Mouse (Mus musculus): ENCODE data around the gene Olfr945. TPM values are rescaled to one million over a fixed set of nuclear protein-coding genes. Genes with fewer than 3 reads are reported as not detected.

Gene Olfr945
- total RNA-seq (2021): not detected
- long read RNA-seq: 0 reads

- no peak for DNase-seq (ENCODE audit: low spot score in 2 of 2)
Observed at GRCm38 (mm10) chr9:39276718-39277117, at the start of gene Olfr945. TSS of gene Olfr945 (minus strand) at chr9:39276818.

- no peak for DNase-seq (ENCODE audit: low spot score in 2 of 2)
Observed at GRCm38 (mm10) chr9:39325945-39326344, 49.3 kb upstream of the Olfr945 start, which contains the start of gene Olfr948. TSS of gene Olfr948 (minus strand) at chr9:39326045.

- DNase-seq (ENCODE audit: low spot score in 2 of 2): no peak
Observed at GRCm38 (mm10) chr9:39287136-39287535, 10.5 kb upstream of the Olfr945 start.

- DNase-seq (ENCODE audit: low spot score in 2 of 2): no peak
Observed at GRCm38 (mm10) chr9:39249894-39250293, 26.7 kb downstream of the Olfr945 start, which contains the start of gene Olfr1537. TSS of gene Olfr1537 (minus strand) at chr9:39249994.

Other genes starting within 250 kb of the Olfr945 start
- not detected for gene Olfr937, start 211.9 kb downstream of the Olfr945 start, total RNA-seq (2021)
- gene Olfr938, start 197.9 kb downstream of the Olfr945 start, total RNA-seq (2021): not detected
- not detected for gene Olfr27, start 148.7 kb downstream of the Olfr945 start, total RNA-seq (2021)
- gene Olfr943, start 110.5 kb downstream of the Olfr945 start, total RNA-seq (2021): not detected
- gene Olfr944, start 74.9 kb downstream of the Olfr945 start, total RNA-seq (2021): not detected
- not detected for gene Olfr1537, start 26.8 kb downstream of the Olfr945 start, total RNA-seq (2021)
- not detected for gene Olfr948, start 49.2 kb upstream of the Olfr945 start, total RNA-seq (2021)
- not detected for gene Olfr951, start 110.6 kb upstream of the Olfr945 start, total RNA-seq (2021)
- gene Olfr952, start 150.3 kb upstream of the Olfr945 start, total RNA-seq (2021): not detected
- not detected for gene Olfr954, start 179.9 kb upstream of the Olfr945 start, total RNA-seq (2021)
- not detected for gene Olfr955, start 195.1 kb upstream of the Olfr945 start, total RNA-seq (2021)
- not detected for gene Olfr44, start 217.2 kb upstream of the Olfr945 start, total RNA-seq (2021)
- gene Olfr957, start 239.0 kb upstream of the Olfr945 start, total RNA-seq (2021): not detected